Mouse (Mus musculus): ENCODE data around the gene Irf4. TPM values are rescaled to one million over a fixed set of nuclear protein-coding genes. Genes with fewer than 3 reads are reported as not detected.

Gene Irf4
- total RNA-seq, 2 experiments from 2014 or later: 0.16 to 0.26 TPM

GRCm38 (mm10) chr13:30809240-30809639 lies 60.2 kb downstream of the Irf4 start:
- no peak for DNase-seq

GRCm38 (mm10) chr13:30813464-30813863 lies 64.4 kb downstream of the Irf4 start:
- no peak for DNase-seq

- no peak for DNase-seq
Measured at GRCm38 (mm10) chr13:30814256-30814655, 65.2 kb downstream of the Irf4 start.

Other genes with a start within 250 kb of the Irf4 start
- 100 to 1,000 TPM; 718 to 749 TPM for gene Uqcrfs1, start 203.9 kb upstream of the Irf4 start, total RNA-seq (2021)
- gene Dusp22, start 89.2 kb upstream of the Irf4 start, total RNA-seq (2021): 10 to 100 TPM; 16.4 to 17.4 TPM
- gene Hus1b, start 198.5 kb downstream of the Irf4 start, total RNA-seq (2021): under 1 TPM; 0.23 to 0.45 TPM
- gene Exoc2, start 224.9 kb downstream of the Irf4 start, total RNA-seq (2021): 10 to 100 TPM; 22.9 to 23.0 TPM
- not detected for gene Gm5447, start 225.0 kb downstream of the Irf4 start, total RNA-seq (2021)

Data from heart, postnatal 4 days (tissue).